Mouse (Mus musculus) CD4-positive, CD25-positive, alpha-beta regulatory T cell, adult 4 months (primary cell): ENCODE results near the gene Map1lc3b. TPM values are rescaled to one million over a fixed set of nuclear protein-coding genes. Genes with fewer than 3 reads are reported as not detected.

Experiments used
- ATAC-seq: one replicate; pipeline ENCODE4 v1.8.0; 2017
- polyA plus RNA-seq, 2 experiments: library from polyadenylated mRNA; unstranded; fragments of 100-300 nt; shearing (Covaris generic); gene quantifications; one replicate each; pipeline ENCODE4 v1.2.1; 2017

Map1lc3b gene
- polyA plus RNA-seq, result 100 to 1,000 TPM; 505 to 519 TPM

DNA sequence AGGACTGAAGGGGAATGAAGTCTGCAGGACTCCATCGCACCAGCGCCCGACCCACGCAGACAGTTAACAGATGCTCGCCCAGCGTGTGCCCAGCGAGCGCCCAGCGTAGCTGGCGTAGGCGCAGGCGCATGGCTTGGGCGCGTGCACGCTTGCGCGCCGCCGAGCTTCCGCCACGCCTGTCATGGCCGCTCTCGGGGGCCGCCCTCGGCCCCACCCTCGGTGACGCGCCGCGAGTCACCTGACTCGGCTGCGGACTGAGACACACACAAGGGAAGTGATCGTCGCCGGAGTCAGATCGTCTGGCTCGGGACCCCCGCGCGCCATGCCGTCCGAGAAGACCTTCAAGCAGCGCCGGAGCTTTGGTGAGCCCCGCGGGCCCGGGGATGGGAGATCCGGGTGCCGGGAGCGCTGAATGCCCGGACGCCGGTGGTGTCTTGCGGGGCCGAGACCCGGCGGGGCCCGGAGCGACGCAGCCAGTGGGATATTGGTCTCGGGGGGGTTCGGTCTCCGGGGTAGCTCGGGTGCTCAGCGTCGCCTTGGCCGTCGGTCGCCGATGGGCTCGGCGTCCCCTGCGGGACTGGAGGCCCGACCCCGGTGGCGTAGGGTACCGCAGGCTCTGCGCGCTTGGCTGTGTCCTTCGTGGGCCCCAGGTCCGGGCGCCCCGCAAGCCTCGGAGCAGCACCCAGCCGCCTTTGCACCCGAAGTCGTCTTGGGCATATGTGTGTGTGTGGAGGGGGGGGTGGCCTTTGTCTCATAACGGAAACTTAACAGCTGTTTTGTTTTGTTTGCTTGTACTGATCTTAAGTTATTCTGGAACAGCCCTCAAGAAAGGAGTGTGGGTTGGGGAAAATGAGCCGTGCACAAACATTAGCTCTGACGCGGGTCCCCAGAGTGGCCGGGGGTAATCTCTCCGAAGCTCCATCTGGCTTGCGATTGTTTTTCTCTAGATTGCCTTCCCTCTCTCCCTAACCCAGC is at the start of gene Map1lc3b:
TSS of gene Map1lc3b (plus strand) at position 159 of the 975 bp plus-strand sequence.
- ATAC-seq, result peak; percentile 70

DNA sequence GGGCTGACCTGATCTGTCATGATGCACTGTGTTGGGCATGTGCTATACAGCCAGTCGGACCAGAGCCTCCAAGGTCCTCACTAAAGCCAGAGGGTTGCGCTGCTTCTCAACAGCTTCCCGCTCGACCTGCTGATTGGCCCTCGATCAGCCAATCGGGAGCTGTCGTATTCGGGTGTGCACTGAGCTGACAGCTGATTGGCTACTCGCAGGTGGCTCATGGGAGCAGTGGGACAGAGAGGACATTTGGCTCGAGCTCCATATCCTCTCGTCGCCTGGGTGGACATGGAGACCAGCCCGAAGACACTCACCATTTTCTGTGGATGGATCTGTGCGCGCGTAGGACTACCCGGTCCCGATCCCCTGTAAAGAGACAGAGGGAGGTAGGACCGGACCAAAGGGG is 48.3 kb upstream of the Map1lc3b start:
- no peak for ATAC-seq

DNA sequence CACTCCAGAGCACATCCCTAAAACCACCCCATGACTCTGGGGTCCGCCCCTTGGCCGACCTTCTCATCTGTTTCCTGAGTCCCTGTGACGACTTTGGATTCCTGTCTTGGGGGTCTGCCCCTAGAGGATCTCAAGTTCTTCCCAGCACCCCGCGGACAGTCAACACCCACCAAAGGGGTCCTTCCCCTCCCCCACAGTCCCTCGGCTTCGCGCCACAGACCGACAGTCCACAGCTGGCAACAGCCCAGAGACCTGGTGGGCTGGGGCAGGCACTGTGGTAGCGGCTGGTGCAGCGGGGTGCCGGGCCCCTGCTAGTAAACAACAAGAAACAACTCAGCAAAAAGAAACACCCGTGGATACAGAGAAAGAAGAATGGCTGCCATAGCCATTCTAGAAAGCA is 47.3 kb upstream of the Map1lc3b start:
- ATAC-seq, result no peak

DNA sequence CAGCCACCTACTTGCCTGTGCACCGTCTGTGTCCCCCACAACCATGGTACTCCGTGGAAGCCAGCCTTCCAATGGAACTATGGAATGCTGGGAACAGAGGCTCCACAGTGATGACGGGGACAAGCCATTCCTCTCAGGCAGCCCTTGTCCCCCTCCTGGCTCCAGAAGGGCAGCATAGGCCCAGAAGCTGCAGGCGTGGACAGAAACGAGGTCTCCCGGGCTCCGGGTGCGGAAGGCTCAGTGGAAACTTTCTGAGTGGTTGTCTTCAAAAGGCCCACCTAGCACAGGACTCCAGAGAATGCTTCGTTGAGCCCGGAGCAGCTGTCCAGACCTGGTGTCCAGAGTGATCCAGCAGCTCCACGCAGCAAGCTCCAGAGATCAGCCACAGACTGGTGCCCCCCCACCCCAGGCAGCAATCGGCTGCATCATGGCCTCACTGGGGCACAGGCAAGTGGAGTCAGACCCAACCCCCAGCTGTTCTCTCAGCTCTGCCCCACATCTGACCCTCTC is 45.8 kb upstream of the Map1lc3b start, which contains the start of gene 1700018B08Rik:
TSS of gene 1700018B08Rik (minus strand) at position 45 of the 510 bp plus-strand sequence.
- no peak for ATAC-seq

DNA sequence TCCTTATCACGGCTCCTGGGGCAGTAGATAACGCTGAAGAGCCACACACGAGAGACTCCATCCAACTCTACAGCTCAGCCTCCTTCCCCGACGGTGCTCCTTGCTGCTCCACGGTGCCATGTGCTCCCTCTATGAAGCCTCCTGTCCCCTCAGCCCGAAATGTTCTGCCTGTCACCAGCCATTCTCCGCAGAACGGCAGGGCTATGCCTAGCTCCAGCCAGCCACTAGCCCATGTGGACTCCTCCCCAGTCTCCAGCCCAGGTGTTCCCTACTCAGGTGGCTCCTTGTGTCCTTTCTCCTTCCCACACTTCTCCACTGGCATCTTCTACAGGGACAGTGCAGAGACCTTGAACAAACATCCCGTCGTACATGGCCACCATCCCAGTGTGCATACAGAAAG is 45.2 kb upstream of the Map1lc3b start:
- ATAC-seq, result no peak

DNA sequence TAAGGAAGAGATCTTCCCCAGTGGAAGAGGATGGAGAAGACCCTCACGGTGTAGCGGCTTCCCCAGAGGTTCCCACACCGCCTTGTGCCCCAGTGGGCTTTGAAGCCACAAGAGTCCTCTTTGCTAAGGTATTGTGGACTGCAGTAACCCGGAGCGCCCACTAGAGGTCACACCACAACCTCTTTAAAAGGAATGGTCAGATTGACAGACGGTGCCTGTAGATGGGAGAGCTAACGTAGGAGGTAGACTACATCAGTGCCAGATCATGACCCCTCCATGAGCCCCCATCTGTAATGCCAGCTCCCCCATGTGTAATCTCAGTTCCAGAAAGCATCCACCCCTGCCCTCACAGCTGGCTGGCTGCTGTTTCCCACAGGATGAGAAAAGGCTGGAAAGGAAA is 43.0 kb upstream of the Map1lc3b start:
- peak; percentile 73 for ATAC-seq

DNA sequence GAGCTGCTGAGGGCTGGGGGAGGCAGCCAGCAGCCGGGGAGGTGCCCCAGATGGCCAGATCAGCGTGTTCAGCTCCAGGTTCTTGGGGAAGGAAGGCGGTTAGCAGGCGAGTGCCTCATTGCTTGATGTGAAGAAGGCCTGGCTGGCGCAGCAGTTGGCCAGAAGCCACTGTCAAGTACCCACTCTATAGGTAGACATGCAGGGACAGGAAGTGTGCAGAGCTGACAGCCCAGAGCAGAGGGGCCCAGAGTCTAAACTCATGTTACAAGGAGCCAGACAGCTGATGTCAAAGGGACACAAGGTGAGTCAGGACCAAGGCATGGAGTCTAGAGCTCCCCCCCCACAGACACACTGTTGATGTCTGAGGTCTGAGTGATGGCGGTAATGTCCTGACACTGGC is 40.1 kb upstream of the Map1lc3b start:
- no peak for ATAC-seq

DNA sequence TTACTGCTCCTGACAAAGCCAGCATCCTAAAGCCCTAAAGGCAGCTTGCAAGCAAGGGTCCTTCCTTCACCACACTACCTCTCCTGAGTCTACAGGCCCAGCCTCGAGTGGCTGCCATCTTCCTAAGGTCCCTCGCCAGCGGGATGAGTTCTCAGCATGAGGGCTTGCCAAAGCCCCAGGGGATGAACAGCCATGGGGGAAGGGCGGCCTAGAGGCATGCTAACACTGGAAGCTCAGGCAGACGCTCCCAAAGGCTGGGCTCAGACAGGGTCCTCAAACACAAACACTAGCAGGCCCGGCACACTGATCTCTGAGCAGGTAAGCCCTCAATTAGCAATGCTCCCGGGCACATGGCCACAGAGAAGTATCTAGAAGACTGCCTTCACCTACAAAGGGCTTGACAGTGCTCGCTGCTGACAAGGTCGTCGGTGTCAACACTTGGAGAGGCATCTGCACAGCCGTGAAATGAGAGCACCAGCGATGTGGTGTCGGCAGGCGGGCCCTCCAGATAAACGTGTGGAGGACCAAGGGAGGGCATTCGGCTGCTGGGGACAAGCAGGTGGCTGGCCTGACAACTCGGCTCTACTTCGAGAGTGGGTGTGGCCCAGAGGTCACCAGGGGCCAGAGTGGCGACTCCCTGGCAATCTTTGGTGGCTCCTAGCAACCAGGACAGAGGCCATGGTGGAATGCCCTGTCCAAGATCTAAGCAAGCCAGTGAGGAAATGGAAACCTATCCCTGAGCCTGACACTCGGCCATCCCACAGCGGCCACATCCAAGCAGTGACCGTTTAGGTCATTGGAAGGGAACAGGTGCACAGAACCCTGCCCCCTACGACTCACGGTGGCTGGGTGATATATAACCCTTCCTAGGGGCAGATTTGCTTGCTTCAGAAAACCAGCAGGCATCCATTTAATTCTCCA is 38.8 kb upstream of the Map1lc3b start:
- ATAC-seq, result no peak

DNA sequence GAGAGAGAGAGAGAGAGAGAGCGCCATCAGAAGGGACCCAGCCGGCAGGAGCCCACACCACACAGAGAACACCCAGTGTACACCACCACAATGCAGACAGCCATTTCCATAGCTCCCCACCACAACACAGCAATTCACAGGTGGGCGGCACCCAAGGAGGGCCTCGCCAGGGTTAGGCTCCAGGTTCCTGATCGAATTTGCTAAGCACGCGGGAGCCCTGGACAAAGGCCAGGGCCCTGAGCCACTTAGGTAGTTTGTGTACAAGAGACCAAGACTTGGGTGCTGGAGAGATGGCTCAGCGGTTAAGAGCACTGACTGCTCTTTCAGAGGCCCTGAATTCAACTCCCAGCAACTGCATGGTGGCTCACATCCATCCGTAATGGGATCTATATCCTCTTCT is 37.7 kb upstream of the Map1lc3b start:
- no peak for ATAC-seq

DNA sequence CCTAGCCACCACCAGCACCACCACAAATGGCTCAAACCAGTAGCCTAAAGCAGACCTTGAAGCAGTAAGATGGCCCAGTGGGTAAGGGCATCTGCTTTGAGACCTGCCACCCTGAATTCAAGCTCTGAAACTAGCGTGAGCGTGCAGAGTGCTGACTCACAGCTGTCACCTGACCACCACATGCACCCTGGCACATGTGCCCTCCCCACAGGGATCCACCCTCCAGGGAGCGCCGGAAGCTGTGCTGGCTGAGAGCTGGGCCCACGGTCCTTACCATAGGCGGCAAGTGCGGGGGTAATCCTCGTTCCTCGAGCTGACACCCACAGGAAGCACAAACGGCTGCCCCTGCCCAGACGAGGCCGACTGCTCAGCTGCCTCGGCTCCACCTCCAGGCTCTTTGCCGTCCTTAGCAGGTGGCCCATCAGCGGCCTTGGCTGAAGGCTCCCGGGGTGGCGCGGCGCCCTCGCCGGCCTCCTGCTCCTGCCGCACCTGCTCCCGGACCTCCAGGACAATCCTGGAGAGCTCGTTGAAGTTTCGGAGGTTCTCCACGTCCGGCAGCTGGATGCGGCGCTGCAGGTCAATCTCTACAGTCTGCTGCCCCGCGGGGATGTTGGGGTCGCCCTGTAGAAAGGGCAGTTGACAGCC is 36.2 kb upstream of the Map1lc3b start:
- ATAC-seq, result no peak

DNA sequence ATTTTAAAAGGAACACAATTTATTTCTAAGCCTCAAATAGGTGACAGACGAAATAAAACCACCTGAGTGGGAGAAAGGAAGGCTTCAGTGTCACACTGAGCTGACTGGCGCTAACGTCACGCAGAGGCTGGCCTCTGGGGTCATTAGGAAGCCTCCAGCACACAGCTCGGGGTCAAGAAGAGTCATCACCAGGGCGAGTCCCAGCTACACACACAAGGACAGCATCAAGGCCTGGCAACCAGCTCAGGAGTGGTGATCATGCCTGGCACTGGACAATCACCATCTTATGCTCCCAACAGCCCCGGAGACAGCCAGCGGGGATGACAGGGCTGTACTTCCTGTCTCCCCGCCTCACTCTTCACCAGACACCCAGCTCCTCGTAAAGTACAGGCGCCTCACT is 32.4 kb upstream of the Map1lc3b start:
- no peak for ATAC-seq

DNA sequence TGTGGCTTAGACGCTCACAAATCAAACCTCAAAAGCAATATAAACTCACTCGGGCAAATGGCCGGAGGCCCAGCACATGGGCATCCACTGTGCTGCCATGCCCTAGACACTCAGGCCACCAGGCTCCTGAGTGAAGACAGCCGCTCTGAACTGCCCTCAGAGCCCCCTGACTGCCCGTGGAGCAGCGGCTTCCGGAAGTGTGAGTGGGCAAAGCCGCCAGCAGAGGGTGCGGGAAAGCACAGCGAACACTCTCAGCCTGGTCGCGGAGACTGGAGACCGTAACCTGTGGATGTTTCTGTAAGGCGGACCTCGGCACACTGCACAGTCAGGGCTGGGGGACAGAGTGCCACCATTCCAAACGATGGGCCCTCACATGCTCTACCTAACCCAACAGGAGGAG is 31.6 kb upstream of the Map1lc3b start:
- no peak for ATAC-seq

DNA sequence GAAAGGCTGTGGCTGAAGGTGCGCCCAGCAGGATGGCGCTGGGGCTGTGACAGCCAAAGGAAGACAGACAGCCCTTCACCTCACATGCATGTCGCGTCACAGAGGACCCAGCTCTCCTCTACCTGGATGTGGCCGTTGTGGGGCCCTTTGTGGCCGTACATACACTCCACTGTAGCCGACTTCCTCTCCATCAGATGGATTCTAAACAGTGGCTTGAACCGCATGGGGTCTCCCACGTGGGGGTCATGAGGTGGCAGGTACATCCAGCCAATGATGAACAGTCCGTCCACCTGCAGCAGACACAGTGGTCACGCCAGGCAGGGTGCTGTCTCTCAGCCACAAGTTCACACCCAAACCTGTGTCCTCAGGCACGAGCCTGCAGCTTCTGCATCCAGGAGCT is 30.4 kb upstream of the Map1lc3b start:
- ATAC-seq, result no peak

DNA sequence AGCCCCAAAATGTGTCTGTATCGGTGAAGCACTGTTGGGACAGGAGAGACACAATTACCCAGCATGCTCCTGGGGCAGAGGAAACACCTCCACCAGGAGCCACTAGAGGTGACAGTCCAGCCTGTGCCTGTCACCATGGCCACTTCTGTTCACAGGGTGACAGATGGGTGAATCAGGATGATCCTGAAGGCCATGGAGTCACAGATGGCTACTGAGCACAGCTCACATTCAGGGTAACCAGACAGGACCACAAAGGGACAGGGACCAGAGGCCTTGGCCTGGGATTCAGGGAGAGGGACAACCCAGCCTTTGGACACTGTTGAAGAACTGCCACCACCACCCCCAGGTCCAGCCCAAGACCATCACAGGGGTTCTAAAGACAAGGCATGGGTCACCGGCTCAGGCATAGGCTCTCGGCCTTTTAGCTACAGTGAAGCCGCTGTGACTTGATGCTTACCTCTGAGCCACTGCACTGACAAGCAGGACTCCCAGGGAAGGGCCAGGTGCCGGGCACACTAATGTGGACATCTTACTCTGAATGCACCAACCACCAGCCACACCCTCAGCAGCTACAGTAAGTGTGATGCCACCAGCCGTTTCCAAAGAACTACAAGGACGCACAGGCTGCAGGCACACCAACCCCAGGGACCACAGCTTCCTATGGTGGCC is 29.6 kb upstream of the Map1lc3b start:
- no peak for ATAC-seq

DNA sequence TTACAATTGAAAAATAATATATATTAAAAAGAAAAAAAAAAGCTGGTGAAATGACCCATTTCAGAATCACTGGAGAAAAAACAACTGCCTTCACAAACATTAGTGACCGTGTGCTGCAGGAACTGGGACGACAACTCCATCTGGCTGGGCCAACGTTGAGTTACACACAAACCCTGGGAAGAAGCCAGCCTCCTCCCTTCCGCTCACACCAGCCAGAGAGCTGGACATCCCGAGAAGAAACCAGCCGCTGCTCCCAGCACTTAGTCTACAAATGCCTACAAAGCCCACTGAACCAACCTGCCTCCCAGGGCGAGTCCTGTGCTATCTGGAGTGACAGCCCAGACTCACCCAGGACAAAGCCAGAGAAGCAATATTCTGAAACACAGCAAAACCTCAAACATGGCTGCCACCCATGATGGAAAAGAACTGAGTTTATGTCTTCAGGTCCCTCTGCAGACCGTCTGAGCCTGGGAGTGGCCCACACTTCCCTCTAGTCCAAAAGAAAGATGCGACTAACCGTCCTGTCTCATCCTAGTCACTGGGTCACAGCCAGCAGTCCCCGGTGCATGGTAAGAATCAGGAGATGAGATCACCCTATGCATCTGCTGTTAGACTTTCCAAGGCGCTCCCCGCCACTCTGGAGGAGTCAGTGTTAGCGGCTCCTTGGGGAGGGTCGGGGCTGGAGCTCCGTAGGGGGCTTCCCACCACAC is 28.4 kb upstream of the Map1lc3b start:
- ATAC-seq, result no peak

DNA sequence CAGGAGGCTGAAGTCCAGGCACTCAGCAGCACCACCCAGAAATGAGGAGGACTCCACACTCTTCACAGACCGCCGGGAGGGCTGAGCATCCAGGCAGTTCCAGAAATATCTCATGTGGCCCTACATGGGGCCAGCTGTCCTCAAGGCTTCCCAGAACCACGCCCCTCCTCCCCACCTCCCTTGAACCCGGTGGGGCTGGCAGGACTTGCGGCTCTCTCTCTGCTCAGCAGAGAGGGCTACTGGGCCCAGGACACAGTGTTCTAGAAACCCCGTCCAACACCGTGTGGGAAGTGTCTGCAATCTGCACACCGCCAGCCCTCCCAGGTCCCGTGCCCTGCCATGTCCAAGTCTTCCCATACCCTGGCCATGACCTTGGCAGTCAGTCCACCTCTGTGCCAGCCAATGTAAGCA is 27.2 kb upstream of the Map1lc3b start:
- no peak for ATAC-seq

DNA sequence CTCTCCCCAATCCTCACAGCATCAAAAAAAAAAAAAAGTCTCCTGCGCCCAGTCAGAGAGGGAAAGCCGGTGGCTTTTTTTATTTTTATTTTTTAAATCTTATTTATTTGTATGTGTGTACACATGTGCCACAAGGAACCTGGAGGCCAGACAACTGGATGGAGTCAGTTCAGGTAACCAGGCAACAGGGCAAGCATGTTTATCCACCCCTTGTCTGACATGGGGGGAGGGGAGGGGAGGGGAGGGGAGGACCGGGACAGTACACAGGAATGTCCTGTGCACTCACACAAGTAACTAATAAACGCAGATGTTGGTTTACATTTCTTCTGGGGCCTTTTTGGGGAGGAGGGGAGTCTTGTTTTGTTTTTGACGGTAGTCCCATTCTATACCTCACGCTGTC is 26.5 kb upstream of the Map1lc3b start:
- no peak for ATAC-seq

DNA sequence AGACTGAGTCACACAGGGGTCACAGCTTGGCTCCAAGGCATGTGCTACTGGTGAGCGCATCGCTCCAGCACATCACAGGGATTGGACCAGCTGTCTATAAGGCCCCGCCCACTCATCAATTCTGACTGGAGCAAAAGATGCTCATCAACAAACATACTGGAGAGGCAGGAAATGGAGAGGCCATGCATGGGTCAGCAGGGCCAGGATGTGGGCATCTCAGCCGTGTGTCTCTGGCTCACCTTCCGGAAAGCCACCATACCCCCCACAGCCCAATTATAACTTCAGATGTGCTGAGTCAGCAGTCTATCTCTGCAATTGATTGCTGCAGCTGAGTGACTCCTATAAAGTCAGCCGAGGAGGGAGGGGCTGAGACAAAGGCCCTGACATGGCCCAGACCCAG is 21.8 kb upstream of the Map1lc3b start:
- ATAC-seq, result peak; percentile 60

DNA sequence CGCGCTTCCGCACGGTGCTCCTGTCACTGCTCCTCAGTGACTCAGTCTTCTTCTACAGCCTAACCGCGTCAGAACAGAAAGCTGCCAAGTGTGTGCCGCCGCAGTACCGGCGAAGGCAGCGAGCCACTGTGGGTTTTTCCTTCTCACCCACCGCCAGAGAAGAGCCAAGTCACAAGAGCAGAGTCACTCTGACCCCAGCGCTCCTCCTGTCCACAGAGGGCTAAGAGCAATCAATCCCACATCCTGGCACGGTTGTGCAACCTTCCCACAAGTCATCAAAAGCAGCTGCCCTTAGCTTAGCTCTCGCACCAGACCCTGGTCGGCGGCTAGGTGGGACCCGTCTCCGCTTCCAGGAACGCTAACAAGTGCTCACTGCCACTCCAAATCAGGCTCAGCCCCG is 19.8 kb upstream of the Map1lc3b start:
- ATAC-seq, result no peak

DNA sequence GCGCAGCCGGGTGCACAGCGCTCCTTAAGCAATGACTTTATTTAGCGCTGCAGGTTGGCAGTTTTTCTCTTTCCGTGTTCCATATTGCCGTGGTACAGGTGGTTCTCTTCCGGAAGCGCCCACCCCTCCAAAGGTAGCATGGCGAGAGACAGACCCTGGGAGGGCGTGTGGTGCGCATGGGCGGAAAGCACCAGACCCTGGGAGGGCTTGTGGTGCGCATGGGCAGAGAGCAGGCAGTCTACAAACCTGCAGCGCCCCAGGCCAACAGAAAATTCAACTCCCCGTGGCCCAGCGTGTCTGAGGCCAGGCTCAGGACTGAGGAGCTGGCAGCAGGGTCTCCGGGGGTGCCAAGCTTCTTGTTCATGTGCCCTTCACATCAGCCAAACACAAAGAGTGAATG is 19.4 kb upstream of the Map1lc3b start:
- ATAC-seq, result no peak

DNA sequence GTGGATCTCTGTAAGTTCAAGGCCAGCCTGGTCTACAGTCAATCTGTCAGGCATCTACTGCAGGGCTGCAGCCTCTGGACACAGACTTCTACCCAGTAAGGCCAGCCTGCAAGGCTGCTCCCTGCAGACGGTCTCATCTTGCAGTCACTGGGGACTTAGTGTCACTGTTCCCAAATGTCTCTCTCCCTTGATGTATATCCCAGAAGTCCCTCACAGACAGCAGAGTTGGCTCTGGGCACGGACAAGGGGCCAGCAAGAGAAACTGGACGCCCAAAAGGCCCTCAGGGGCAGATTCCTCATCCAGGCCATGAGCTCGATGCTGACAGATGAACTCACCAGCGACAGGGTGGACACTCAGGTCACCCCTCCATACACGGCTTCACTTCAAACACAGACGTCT is 18.0 kb upstream of the Map1lc3b start:
- ATAC-seq, result no peak
